Mouse (Mus musculus) layer of hippocampus, adult 6 months (tissue): ENCODE results near the gene Creld1. TPM values are rescaled to one million over a fixed set of nuclear protein-coding genes. Genes with fewer than 3 reads are reported as not detected.

Experiments
- long read RNA-seq, 2 experiments: library from polyadenylated mRNA; unstranded; transcript quantifications; one replicate each; pipeline ENCODE4 v2.0.0; 2019 to 2020
- microRNA-seq: library from miRNA; unstranded; fragments of <30 nt; microRNA quantifications from one replicate; pipeline ENCODE4 v1.2.0, GENCODE M21; 2020
- polyA plus RNA-seq: library from polyadenylated mRNA; unstranded; fragments of <200 nt; fragmentation: Nextera tagmentation; gene quantifications from 2 replicates; pipeline ENCODE4 v1.2.3, GENCODE M21; 2021

Gene Creld1
- polyA plus RNA-seq = 79.6 and 80.0 TPM in 2 replicates
- long read RNA-seq, experiment 1, transcript Creld1-201 (10 exons, 2,306 nt) = major isoform, 100 of 124 reads
- long read RNA-seq, experiment 1, transcript Creld1-206 (1 exons, 1,327 nt) = minor isoform, 5 of 124 reads
- long read RNA-seq, experiment 1, partial matches to known transcripts = 8 of 124 reads
- long read RNA-seq, experiment 1, other reads (novel, unspliced or antisense) = 7 of 124 reads
- long read RNA-seq, experiment 2, transcript Creld1-201 (10 exons, 2,306 nt) = major isoform, 385 of 427 reads
- long read RNA-seq, experiment 2, partial matches to known transcripts = 10 of 427 reads
- long read RNA-seq, experiment 2, other reads (novel, unspliced or antisense) = 30 of 427 reads

GRCm38 (mm10) chr6:113483100-113483615, at the start of gene Creld1:
Gene Creld1, plus strand, starts transcription at chr6:113483297.

GRCm38 (mm10) chr6:113435664-113436205, 47.4 kb upstream of the Creld1 start, which contains the start of gene Cidec:
Gene Cidec, minus strand, starts transcription at chr6:113435760.

GRCm38 (mm10) chr6:113442442-113443090, 40.5 kb upstream of the Creld1 start, which contains the start of gene Jagn1:
Gene Jagn1, plus strand, starts transcription at chr6:113442569.

GRCm38 (mm10) chr6:113457952-113458534, 25.1 kb upstream of the Creld1 start, which contains the start of gene Il17re:
Gene Il17re, plus strand, starts transcription at chr6:113458484.

GRCm38 (mm10) chr6:113471297-113471936, 11.7 kb upstream of the Creld1 start, which contains the start of gene Il17rc:
Gene Il17rc, plus strand, starts transcription at chr6:113471427.

GRCm38 (mm10) chr6:113501388-113502084, 18.4 kb downstream of the Creld1 start, which contains the start of gene Prrt3:
Gene Prrt3, minus strand, starts transcription at chr6:113501931.

GRCm38 (mm10) chr6:113530932-113531839, 48.1 kb downstream of the Creld1 start, which contains the start of the genes Emc3 and Fancd2:
Gene Emc3, minus strand, starts transcription at chr6:113531652.
Gene Fancd2, plus strand, starts transcription at chr6:113531682.

Small RNAs within 50 kb of the gene (microRNA-seq; reads per million reads assigned to microRNA genes)
- not detected for gene Gm23365

Other genes with a start within 250 kb of the Creld1 start
- 12.2 and 14.1 TPM in 2 replicates for gene Mtmr14, start 245.5 kb upstream of the Creld1 start, polyA plus RNA-seq
- 13.9 and 15.3 TPM in 2 replicates for gene Cpne9, start 201.0 kb upstream of the Creld1 start, polyA plus RNA-seq
- gene Brpf1, start 176.2 kb upstream of the Creld1 start, polyA plus RNA-seq = 4.3 and 5.1 TPM in 2 replicates
- gene Ogg1, start 156.3 kb upstream of the Creld1 start, polyA plus RNA-seq = 3.2 and 3.5 TPM in 2 replicates
- gene Camk1, start 139.3 kb upstream of the Creld1 start, polyA plus RNA-seq = 69.5 and 70.8 TPM in 2 replicates
- 17.7 and 21.4 TPM in 2 replicates for gene Tada3, start 105.4 kb upstream of the Creld1 start, polyA plus RNA-seq
- gene Arpc4, start 105.2 kb upstream of the Creld1 start, polyA plus RNA-seq = 419 and 427 TPM in 2 replicates
- gene Ttll3, start 94.0 kb upstream of the Creld1 start, polyA plus RNA-seq = 3.6 and 4.0 TPM in 2 replicates
- gene Rpusd3, start 64.0 kb upstream of the Creld1 start, polyA plus RNA-seq = 23.8 and 27.5 TPM in 2 replicates
- gene Cidec, start 47.5 kb upstream of the Creld1 start, polyA plus RNA-seq = 0.20 TPM in 1 of 2 replicates, not detected in the other
- gene Jagn1, start 40.7 kb upstream of the Creld1 start, polyA plus RNA-seq = 85.2 and 90.9 TPM in 2 replicates
- 0.20 and 2.7 TPM in 2 replicates for gene Il17re, start 24.8 kb upstream of the Creld1 start, polyA plus RNA-seq
- 5.7 and 5.8 TPM in 2 replicates for gene Il17rc, start 11.9 kb upstream of the Creld1 start, polyA plus RNA-seq
- 20.0 and 25.5 TPM in 2 replicates for gene Prrt3, start 18.6 kb downstream of the Creld1 start, polyA plus RNA-seq
- 95.3 and 96.8 TPM in 2 replicates for gene Emc3, start 48.4 kb downstream of the Creld1 start, polyA plus RNA-seq
- 1.3 and 1.9 TPM in 2 replicates for gene Fancd2, start 48.4 kb downstream of the Creld1 start, polyA plus RNA-seq
- 0.35 and 0.69 TPM in 2 replicates for gene Fancd2os, start 117.4 kb downstream of the Creld1 start, polyA plus RNA-seq
- gene Brk1, start 121.5 kb downstream of the Creld1 start, polyA plus RNA-seq = 214 and 247 TPM in 2 replicates
- 41.5 and 43.3 TPM in 2 replicates for gene Vhl, start 140.7 kb downstream of the Creld1 start, polyA plus RNA-seq
- gene Irak2, start 155.2 kb downstream of the Creld1 start, polyA plus RNA-seq = 14.3 and 15.4 TPM in 2 replicates
- 0.83 TPM in 2 replicates for gene Tatdn2, start 213.8 kb downstream of the Creld1 start, polyA plus RNA-seq
- gene Ghrl, start 236.6 kb downstream of the Creld1 start, polyA plus RNA-seq = not detected in 2 replicates